Mouse (Mus musculus) liver, embryonic 11.5 days (tissue): ENCODE data around the gene Lysmd2. TPM values are rescaled to one million over a fixed set of nuclear protein-coding genes. Genes with fewer than 3 reads are reported as not detected.

Source experiments
- ATAC-seq: fragments of 200-750 bp; cut with Nextera tagmentation; replicated peaks from 2 replicates; pipeline ENCODE4 v1.8.0; 2017; ENCODE audit warnings: moderate number of reproducible peaks, mild to moderate bottlenecking, moderate TSS enrichment, moderate library complexity; ENCODE audit not compliant: low FRiP score
- DNase-seq: peaks from one replicate; pipeline ENCODE4 v3.0.0-alpha.2; 2017; ENCODE audit warnings: low spot score
- H3K27ac ChIP-seq: fragments of 300-500 bp; sonication (generic); 2 replicates; pipeline ENCODE4 v1.5.1; 2014; ENCODE audit warnings: mild to moderate bottlenecking, low read depth, low read length, control low read depth
- H3K27me3 ChIP-seq: fragments of 300-500 bp; sonication (generic); replicated peaks from 2 replicates; pipeline ENCODE4 v1.6.1; 2014; ENCODE audit warnings: low read length, mixed read lengths; ENCODE audit not compliant: control insufficient read depth, insufficient read depth
- H3K36me3 ChIP-seq: fragments of 300-500 bp; sonication (generic); 2 replicates; pipeline ENCODE4 v1.6.1; 2014; ENCODE audit warnings: mild to moderate bottlenecking, low read length, moderate library complexity, mixed read lengths; ENCODE audit not compliant: control insufficient read depth, insufficient read depth
- H3K4me1 ChIP-seq: fragments of 300-500 bp; sonication (generic); replicated peaks from 2 replicates; pipeline ENCODE4 v1.6.1; 2014; ENCODE audit warnings: low read length, mixed read lengths; ENCODE audit not compliant: control insufficient read depth, insufficient read depth
- H3K4me2 ChIP-seq: fragments of 300-500 bp; sonication (generic); 2 replicates; pipeline ENCODE4 v1.6.1; 2014; ENCODE audit warnings: mild to moderate bottlenecking, control low read depth, moderate library complexity
- H3K4me3 ChIP-seq: fragments of 300-500 bp; sonication (generic); 2 replicates; pipeline ENCODE4 v1.5.1; 2014; ENCODE audit warnings: low read depth, low read length, control low read depth
- H3K9ac ChIP-seq: fragments of 300-500 bp; sonication (generic); 2 replicates; pipeline ENCODE4 v1.6.1; 2014; ENCODE audit warnings: low read depth, low read length, control low read depth
- H3K9me3 ChIP-seq: fragments of 300-500 bp; sonication (generic); 2 replicates; pipeline ENCODE4 v1.6.1; 2016; ENCODE audit warnings: low read length, inconsistent platforms, mixed read lengths; ENCODE audit not compliant: control insufficient read depth
- WGBS: fragments of 180-500 bp; shearing (Covaris S2); extraction: QIAGEN DNeasy Blood & Tissue Kit; methylation state at CpG from one replicate; pipeline ENCODE4 v1.1.7; 2014; 5-methylcytosine and 5-hydroxymethylcytosine counted together
- polyA plus RNA-seq: library from polyadenylated mRNA; unstranded; fragments of >200 nt; fragmentation: Nextera tagmentation; extraction: Ambion mirVana; gene quantifications from 2 replicates; pipeline ENCODE4 v1.2.1, GENCODE M21; 2014

Lysmd2 gene
- polyA plus RNA-seq = 10.1 and 10.8 TPM in 2 replicates

- peak within 1 kb of the TSS; percentile 73 for H3K4me3 ChIP-seq
- ATAC-seq (peak; percentile 81), DNase-seq (peak; percentile 72)
- H3K9ac ChIP-seq = peak within 1 kb of the TSS; percentile 77
- H3K27me3 ChIP-seq = peaks cover 5% of the 10 kb centered on the region; the same call in 1 of the 2 replicates
- no peaks in the 10 kb centered on the region; the same call in 1 of the 2 replicates for H3K4me1 ChIP-seq
- no peaks in the 10 kb centered on the region for H3K9me3 ChIP-seq
- H3K4me2 ChIP-seq = peak within 1 kb of the TSS; percentile 91
- 0 out of 2 replicates have a peak within 1 kb of the TSS, but pooled peaks have one; percentile 48 for H3K27ac ChIP-seq
- under 1% methylated on average over 84 of the region's 94 CpGs for WGBS
- H3K36me3 ChIP-seq = no peaks in the 10 kb centered on the region
Observed at GRCm38 (mm10) chr9:75625556-75626307, at the start of gene Lysmd2. TSS of gene Lysmd2 (plus strand) at chr9:75625741.

GRCm38 (mm10) chr9:75579321-75579720, 46.2 kb upstream of the Lysmd2 start:
- H3K4me2 ChIP-seq = no peak overlapping the region
- no peak overlapping the region for H3K4me3 ChIP-seq
- no peaks in the 10 kb centered on the region for H3K27me3 ChIP-seq
- WGBS = 86% methylated on average over 6 of the region's 6 CpGs
- no peak overlapping the region for H3K9ac ChIP-seq
- DNase-seq (no peak), ATAC-seq (no peak)
- no peak overlapping the region for H3K27ac ChIP-seq
- H3K9me3 ChIP-seq = no peaks in the 10 kb centered on the region
- no peaks in the 10 kb centered on the region for H3K36me3 ChIP-seq
- no peaks in the 10 kb centered on the region for H3K4me1 ChIP-seq

- no peaks in the 10 kb centered on the region for H3K27me3 ChIP-seq
- no peak overlapping the region for H3K9ac ChIP-seq
- WGBS = 49% methylated on average over 7 of the region's 7 CpGs
- H3K4me1 ChIP-seq = no peaks in the 10 kb centered on the region
- DNase-seq (no peak), ATAC-seq (no peak)
- H3K9me3 ChIP-seq = no peaks in the 10 kb centered on the region
- no peak overlapping the region for H3K4me3 ChIP-seq
- H3K36me3 ChIP-seq = no peaks in the 10 kb centered on the region
- no peak overlapping the region for H3K4me2 ChIP-seq
- H3K27ac ChIP-seq = no peak overlapping the region
Observed at GRCm38 (mm10) chr9:75581694-75582350, 43.7 kb upstream of the Lysmd2 start.

GRCm38 (mm10) chr9:75589850-75590790, 35.4 kb upstream of the Lysmd2 start:
- Histone ChIP-seq H3K4me3 (no peak overlapping the region), H3K4me2 (no peak overlapping the region), H3K9me3 (no peaks in the 10 kb centered on the region), H3K36me3 (no peaks in the 10 kb centered on the region), H3K27me3 (no peaks in the 10 kb centered on the region), H3K27ac (no peak overlapping the region), H3K9ac (no peak overlapping the region), H3K4me1 (no peaks in the 10 kb centered on the region)
- no peak for DNase-seq
- 84% methylated on average over 15 of the region's 15 CpGs for WGBS
- ATAC-seq = no peak

GRCm38 (mm10) chr9:75593481-75593880, 32.1 kb upstream of the Lysmd2 start:
- Histone ChIP-seq H3K9me3 (no peaks in the 10 kb centered on the region), H3K9ac (no peak overlapping the region), H3K36me3 (no peaks in the 10 kb centered on the region), H3K4me2 (no peak overlapping the region), H3K4me1 (no peaks in the 10 kb centered on the region), H3K27ac (no peak overlapping the region), H3K4me3 (no peak overlapping the region), H3K27me3 (no peaks in the 10 kb centered on the region)
- WGBS = 76% methylated on average over 5 of the region's 5 CpGs
- ATAC-seq (no peak), DNase-seq (no peak)

GRCm38 (mm10) chr9:75597036-75597435, 28.5 kb upstream of the Lysmd2 start:
- H3K4me1 ChIP-seq = no peaks in the 10 kb centered on the region
- no peak overlapping the region for H3K9ac ChIP-seq
- H3K27ac ChIP-seq = no peak overlapping the region
- H3K4me3 ChIP-seq = no peak overlapping the region
- no peaks in the 10 kb centered on the region for H3K27me3 ChIP-seq
- no peak for DNase-seq
- H3K36me3 ChIP-seq = no peaks in the 10 kb centered on the region
- ATAC-seq = no peak
- no peaks in the 10 kb centered on the region for H3K9me3 ChIP-seq
- 80% methylated on average over 13 of the region's 13 CpGs for WGBS
- no peak overlapping the region for H3K4me2 ChIP-seq

- H3K9me3 ChIP-seq = no peaks in the 10 kb centered on the region
- no peaks in the 10 kb centered on the region for H3K4me1 ChIP-seq
- H3K36me3 ChIP-seq = no peaks in the 10 kb centered on the region
- 87% methylated on average over 4 of the region's 4 CpGs for WGBS
- no peak overlapping the region for H3K4me3 ChIP-seq
- DNase-seq (no peak), ATAC-seq (no peak)
- H3K4me2 ChIP-seq = no peak overlapping the region
- no peaks in the 10 kb centered on the region for H3K27me3 ChIP-seq
- H3K9ac ChIP-seq = no peak overlapping the region
- no peak overlapping the region for H3K27ac ChIP-seq
Observed at GRCm38 (mm10) chr9:75597596-75597995, 27.9 kb upstream of the Lysmd2 start.

GRCm38 (mm10) chr9:75599191-75599841, 26.2 kb upstream of the Lysmd2 start:
- H3K27ac ChIP-seq = no peak overlapping the region

More at GRCm38 (mm10) chr9:75599191-75599841, 26.2 kb upstream of the Lysmd2 start:
- Histone ChIP-seq H3K27me3 (no peaks in the 10 kb centered on the region), H3K4me1 (no peaks in the 10 kb centered on the region), H3K4me2 (no peak overlapping the region), H3K9ac (no peak overlapping the region), H3K9me3 (no peaks in the 10 kb centered on the region), H3K4me3 (no peak overlapping the region), H3K36me3 (no peaks in the 10 kb centered on the region)
- DNase-seq = no peak
- WGBS = 61% methylated on average over 5 of the region's 5 CpGs
- no peak for ATAC-seq
